Mouse (Mus musculus): ENCODE data around the gene Cdon. TPM values are rescaled to one million over a fixed set of nuclear protein-coding genes. Genes with fewer than 3 reads are reported as not detected.
A peak's percentile ranks its signal among the peaks of the same experiment; 100 is the strongest.

Gene Cdon
- total and polyA plus RNA-seq, 3 experiments, result 1.8 to 2.9 (median 2.3) TPM

DNA sequence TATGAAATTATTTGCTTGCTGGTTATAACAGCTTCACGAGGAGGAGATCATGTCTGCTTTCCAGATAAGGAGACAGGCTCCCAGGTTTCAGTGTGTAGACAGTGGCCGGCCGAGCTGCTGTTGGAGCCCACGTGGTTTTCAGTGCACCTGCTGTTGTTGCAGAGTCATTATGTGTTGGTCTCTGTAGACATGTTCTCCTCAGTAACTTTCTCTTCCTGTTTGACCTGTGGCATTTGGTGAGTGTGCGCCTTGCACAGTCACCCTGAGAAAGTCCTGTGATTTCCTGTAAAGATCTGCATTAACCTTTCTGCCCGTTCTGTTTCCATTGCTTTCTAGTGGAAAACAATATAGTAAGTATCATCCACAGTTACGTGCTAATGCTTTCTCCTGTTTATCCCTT is 54.5 kb downstream of the Cdon start (continued):
- TF ChIP-seq USF1 (IDR thresholded peaks at IDR 0.05; ENCODE audit: low read depth, low read length), result peak; percentile 64
- TF ChIP-seq CTCF (conservative IDR thresholded peaks at IDR 0.05 in 1 of 2, IDR thresholded peaks at IDR 0.05 in 1 of 2; ENCODE audit: low read depth in 2 of 2, low read length in 2 of 2), result no peak
- no peak; the same call in 1 of the 2 replicates for TF ChIP-seq RAD21 (IDR thresholded peaks at IDR 0.05; ENCODE audit: low read depth, low read length)
- no peak for TF ChIP-seq RCOR1 (conservative IDR thresholded peaks at IDR 0.05; ENCODE audit: low read depth, low read length)
- TF ChIP-seq SIN3A (IDR thresholded peaks at IDR 0.05; ENCODE audit: low read length), result peak; percentile 50; the same call in 1 of the 2 replicates
- no peak for TF ChIP-seq CHD2 (IDR thresholded peaks at IDR 0.05; ENCODE audit: low read length)
- TF ChIP-seq USF2 (conservative IDR thresholded peaks at IDR 0.05; ENCODE audit: low read depth, low read length), result peak; percentile 59
- TF ChIP-seq ZKSCAN1 (IDR thresholded peaks at IDR 0.05; ENCODE audit: borderline replicate concordance, low read depth, low read length), result no peak
- TF ChIP-seq MAFK (IDR thresholded peaks at IDR 0.05; ENCODE audit: insufficient replicate concordance, low read length), result peak; percentile 76
- TF ChIP-seq JUN (IDR thresholded peaks at IDR 0.05; ENCODE audit: insufficient read depth, low read depth, low read length), result peak; percentile 44; the same call in 1 of the 2 replicates
- peak; percentile 60 for TF ChIP-seq ELF1 (IDR thresholded peaks at IDR 0.05; ENCODE audit: low read depth, low read length)
- peak; percentile 82 for TF ChIP-seq MXI1 (IDR thresholded peaks at IDR 0.05; ENCODE audit: low read depth, low read length)
- peak; percentile 73; the same call in 1 of the 2 replicates for TF ChIP-seq MEF2A (IDR thresholded peaks at IDR 0.05; ENCODE audit: borderline replicate concordance, low read depth, low read length)
- no peak for TF ChIP-seq CHD1 (IDR thresholded peaks at IDR 0.05; ENCODE audit: low read depth, low read length)
- peak; percentile 81 for TF ChIP-seq ETS1 (conservative IDR thresholded peaks at IDR 0.05; ENCODE audit: low read depth, low read length)

DNA sequence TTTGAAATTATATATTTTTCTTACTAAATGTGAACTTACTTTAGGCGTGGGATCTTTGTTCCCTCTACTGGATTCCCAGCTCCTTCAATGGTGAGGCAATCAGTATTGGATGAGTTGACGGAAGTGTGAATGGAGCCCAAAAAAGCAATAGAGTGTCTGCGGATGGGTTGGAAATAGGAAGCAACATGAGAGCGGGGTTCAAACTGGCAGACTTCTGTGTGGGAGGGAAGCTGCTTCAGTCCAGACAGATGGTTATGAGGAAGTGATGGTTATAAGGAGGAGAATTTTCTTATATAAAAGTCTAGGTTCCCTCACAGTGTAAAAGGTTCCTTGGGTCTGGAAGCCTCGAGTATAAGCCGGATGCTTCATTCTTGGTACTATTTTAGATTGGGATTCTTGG is 58.5 kb downstream of the Cdon start:
- Histone ChIP-seq H3K36me3 (replicated peaks in 1 of 2; ENCODE audit: control insufficient read depth in 1 of 2, insufficient read depth in 1 of 2, low read length in 1 of 2) (peaks cover 0 to 13% of the 10 kb centered on the region in 2 experiments), H3K4me1 (ENCODE audit: control insufficient read depth in 1 of 2, insufficient read depth in 2 of 2) (peaks cover 10 to 42% of the 10 kb centered on the region in 2 experiments), H3K27ac (ENCODE audit: insufficient read depth, low read depth) (no peak overlapping the region), H3K4me2 (ENCODE audit: insufficient read depth, low read depth, poor library complexity, severe bottlenecking) (no peak overlapping the region), H3K4me3 (replicated peaks in 1 of 3; ENCODE audit: low read depth in 2 of 3, low read length in 2 of 3, poor library complexity in 1 of 3) (no peak overlapping the region), H3K9ac (ENCODE audit: insufficient read depth, low read depth) (no peak overlapping the region), H3K79me2 (replicated peaks; ENCODE audit: control insufficient read depth, extremely low read depth, insufficient read depth, poor library complexity, severe bottlenecking) (no peaks in the 10 kb centered on the region), H3K9me3 (replicated peaks; ENCODE audit: low read length) (no peaks in the 10 kb centered on the region), H3K27me3 (replicated peaks) (no peaks in the 10 kb centered on the region)
- in situ Hi-C loops (cut with MboI; ENCODE audit: low pct_ligation_motif_present, low pct_unique_long_range_greater_than_20kb, low sequenced_read_pairs) (no loop called here), dilution Hi-C loops (cut with MboI; ENCODE audit: extremely low pct_ligation_motif_present, extremely low pct_unique_long_range_greater_than_20kb, low sequenced_read_pairs) (no loop called here)
- TF ChIP-seq TBP (conservative IDR thresholded peaks at IDR 0.05; ENCODE audit: low read depth, low read length) (no peak), NELFE (IDR thresholded peaks at IDR 0.05; ENCODE audit: low read depth, low read length) (no peak), CHD1 (IDR thresholded peaks at IDR 0.05; ENCODE audit: low read depth, low read length) (no peak), E2F4 (IDR thresholded peaks at IDR 0.05; ENCODE audit: insufficient replicate concordance, low read depth, low read length) (no peak), RCOR1 (conservative IDR thresholded peaks at IDR 0.05; ENCODE audit: low read depth, low read length) (no peak), MAZ (IDR thresholded peaks at IDR 0.05; ENCODE audit: low read depth, low read length) (no peak), JUND (conservative IDR thresholded peaks at IDR 0.05; ENCODE audit: low read depth, low read length) (no peak), RAD21 (IDR thresholded peaks at IDR 0.05; ENCODE audit: low read depth, low read length) (no peak)
- DNase-seq (ENCODE audit: extremely low read depth), result no peak

All from CH12.LX (cell line).